Mouse (Mus musculus): ENCODE results near the gene Rreb1. TPM values are rescaled to one million over a fixed set of nuclear protein-coding genes. Genes with fewer than 3 reads are reported as not detected.

Gene Rreb1
- polyA plus RNA-seq, 1 experiment from 2014 or later, result 3.0 TPM

DNA sequence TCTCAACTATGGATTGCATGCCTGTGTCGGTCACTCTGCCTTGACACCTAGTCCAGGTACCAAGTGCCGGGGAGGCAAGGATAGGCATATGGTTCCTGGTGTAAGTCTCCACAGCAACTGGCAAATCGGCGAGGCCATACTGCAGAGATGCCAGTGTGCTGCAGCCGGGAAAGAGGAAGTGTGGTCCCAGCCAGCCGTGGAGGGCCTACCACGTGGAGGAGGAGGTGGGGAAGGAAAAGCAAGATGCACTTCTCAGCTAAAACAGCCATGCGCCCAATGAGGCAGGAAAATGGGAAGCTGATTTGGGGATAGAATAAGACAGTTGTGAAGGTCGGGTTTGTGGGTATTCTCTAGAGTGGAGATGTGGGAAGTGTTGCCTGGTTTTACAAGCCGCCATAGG is 65.6 kb downstream of the Rreb1 start:
- Histone ChIP-seq H3K27ac (ENCODE audit: low read depth, low read length) (no peak overlapping the region), H3K9me3 (ENCODE audit: control insufficient read depth, low read length) (no peaks in the 10 kb centered on the region), H3K4me3 (ENCODE audit: low read depth, low read length) (no peak overlapping the region), H3K4me1 (ENCODE audit: control insufficient read depth, insufficient read depth, low read length) (no peaks in the 10 kb centered on the region), H3K9ac (replicated peaks; ENCODE audit: low read depth, low read length) (no peak overlapping the region), H3K36me3 (ENCODE audit: control insufficient read depth, insufficient read depth, low read length) (no peaks in the 10 kb centered on the region), H3K4me2 (ENCODE audit: low read depth, low read length) (no peak overlapping the region), H3K27me3 (ENCODE audit: control insufficient read depth, insufficient read depth, low read length) (no peaks in the 10 kb centered on the region)
- whole genome bisulfite sequencing, result 86% methylated on average over 10 of the region's 10 CpGs
- ATAC-seq (ENCODE audit: low read depth), result no peak

DNA sequence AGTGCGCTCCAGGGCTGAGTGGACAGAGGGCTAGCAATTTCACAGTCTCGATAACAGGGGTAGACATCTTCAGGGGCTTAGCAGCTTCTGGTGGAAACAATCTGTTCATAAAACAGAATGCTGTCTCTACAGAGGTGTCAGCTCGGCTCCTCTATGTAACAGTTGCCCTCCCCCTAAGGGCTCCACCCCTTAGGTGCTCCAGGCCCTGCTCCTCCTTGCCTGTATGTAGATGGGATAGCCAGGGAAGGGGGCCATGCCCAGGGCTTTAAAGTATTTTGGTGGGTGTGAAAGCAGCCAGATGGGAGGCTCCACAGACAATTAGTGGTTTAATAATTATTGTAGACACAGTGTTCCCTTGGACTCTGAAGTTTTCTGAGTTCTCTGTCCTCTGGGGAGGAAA is 67.0 kb downstream of the Rreb1 start:
- H3K9ac ChIP-seq (replicated peaks; ENCODE audit: low read depth, low read length), result no peak overlapping the region
- no peaks in the 10 kb centered on the region for H3K9me3 ChIP-seq (ENCODE audit: control insufficient read depth, low read length)
- no peaks in the 10 kb centered on the region for H3K27me3 ChIP-seq (ENCODE audit: control insufficient read depth, insufficient read depth, low read length)
- ATAC-seq (ENCODE audit: low read depth), result no peak
- H3K36me3 ChIP-seq (ENCODE audit: control insufficient read depth, insufficient read depth, low read length), result no peaks in the 10 kb centered on the region
- H3K27ac ChIP-seq (ENCODE audit: low read depth, low read length), result no peak overlapping the region
- H3K4me1 ChIP-seq (ENCODE audit: control insufficient read depth, insufficient read depth, low read length), result no peaks in the 10 kb centered on the region
- WGBS, result 62% methylated on average over 3 of the region's 3 CpGs
- H3K4me2 ChIP-seq (ENCODE audit: low read depth, low read length), result no peak overlapping the region
- no peak overlapping the region for H3K4me3 ChIP-seq (ENCODE audit: low read depth, low read length)

DNA sequence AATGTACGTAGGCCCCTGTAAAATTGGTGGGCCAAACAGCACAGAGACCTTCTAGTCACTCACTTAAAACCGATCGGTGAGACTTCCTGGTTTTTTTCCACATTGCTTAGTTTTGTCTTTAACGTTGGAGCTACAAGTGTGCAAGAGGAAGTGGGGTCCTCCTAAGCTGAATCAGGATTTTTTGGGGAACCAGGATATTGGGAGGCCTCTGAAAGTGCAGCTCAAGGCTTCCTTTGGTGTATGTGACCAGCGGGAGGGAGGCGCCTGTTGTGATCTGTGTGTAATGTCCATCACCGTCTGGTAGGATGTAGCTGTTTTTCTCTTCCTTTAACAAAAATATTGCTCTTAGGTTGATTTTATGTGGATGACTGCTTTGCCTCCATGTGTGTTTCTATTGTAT is 67.4 kb downstream of the Rreb1 start:
- H3K9ac ChIP-seq (replicated peaks; ENCODE audit: low read depth, low read length), result no peak overlapping the region
- H3K27me3 ChIP-seq (ENCODE audit: control insufficient read depth, insufficient read depth, low read length), result no peaks in the 10 kb centered on the region
- no peaks in the 10 kb centered on the region for H3K36me3 ChIP-seq (ENCODE audit: control insufficient read depth, insufficient read depth, low read length)
- H3K4me2 ChIP-seq (ENCODE audit: low read depth, low read length), result no peak overlapping the region
- H3K4me1 ChIP-seq (ENCODE audit: control insufficient read depth, insufficient read depth, low read length), result no peaks in the 10 kb centered on the region
- no peak for ATAC-seq (ENCODE audit: low read depth)
- H3K27ac ChIP-seq (ENCODE audit: low read depth, low read length), result no peak overlapping the region
- no peak overlapping the region for H3K4me3 ChIP-seq (ENCODE audit: low read depth, low read length)
- WGBS, result 80% methylated on average over 7 of the region's 7 CpGs
- no peaks in the 10 kb centered on the region for H3K9me3 ChIP-seq (ENCODE audit: control insufficient read depth, low read length)

DNA sequence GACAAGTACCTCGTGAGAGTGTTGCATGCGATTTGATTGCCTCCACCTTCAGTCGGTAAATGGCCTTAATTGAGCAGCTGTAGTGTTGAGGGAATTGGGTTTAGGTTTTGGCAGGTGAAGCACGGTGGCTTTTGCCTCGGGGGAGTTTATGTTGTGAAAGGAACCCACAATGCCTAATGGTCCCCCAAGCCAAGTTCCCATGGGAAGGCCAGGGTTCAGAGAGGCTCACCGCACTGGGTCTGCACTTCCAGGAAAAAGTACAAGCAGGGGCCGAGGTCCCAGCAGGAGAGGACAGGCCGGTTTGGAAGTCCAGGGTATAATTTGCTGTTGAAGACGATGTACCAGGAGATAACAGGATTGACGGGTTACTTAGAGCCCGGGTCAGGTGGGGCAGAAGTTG is 68.3 kb downstream of the Rreb1 start:
- ATAC-seq (ENCODE audit: low read depth), result no peak
- H3K4me1 ChIP-seq (ENCODE audit: control insufficient read depth, insufficient read depth, low read length), result no peaks in the 10 kb centered on the region
- H3K9ac ChIP-seq (replicated peaks; ENCODE audit: low read depth, low read length), result no peak overlapping the region
- H3K27me3 ChIP-seq (ENCODE audit: control insufficient read depth, insufficient read depth, low read length), result no peaks in the 10 kb centered on the region
- no peak overlapping the region for H3K27ac ChIP-seq (ENCODE audit: low read depth, low read length)
- WGBS, result 80% methylated on average over 11 of the region's 11 CpGs
- no peak overlapping the region for H3K4me3 ChIP-seq (ENCODE audit: low read depth, low read length)
- no peaks in the 10 kb centered on the region for H3K9me3 ChIP-seq (ENCODE audit: control insufficient read depth, low read length)
- H3K4me2 ChIP-seq (ENCODE audit: low read depth, low read length), result no peak overlapping the region
- no peaks in the 10 kb centered on the region for H3K36me3 ChIP-seq (ENCODE audit: control insufficient read depth, insufficient read depth, low read length)

DNA sequence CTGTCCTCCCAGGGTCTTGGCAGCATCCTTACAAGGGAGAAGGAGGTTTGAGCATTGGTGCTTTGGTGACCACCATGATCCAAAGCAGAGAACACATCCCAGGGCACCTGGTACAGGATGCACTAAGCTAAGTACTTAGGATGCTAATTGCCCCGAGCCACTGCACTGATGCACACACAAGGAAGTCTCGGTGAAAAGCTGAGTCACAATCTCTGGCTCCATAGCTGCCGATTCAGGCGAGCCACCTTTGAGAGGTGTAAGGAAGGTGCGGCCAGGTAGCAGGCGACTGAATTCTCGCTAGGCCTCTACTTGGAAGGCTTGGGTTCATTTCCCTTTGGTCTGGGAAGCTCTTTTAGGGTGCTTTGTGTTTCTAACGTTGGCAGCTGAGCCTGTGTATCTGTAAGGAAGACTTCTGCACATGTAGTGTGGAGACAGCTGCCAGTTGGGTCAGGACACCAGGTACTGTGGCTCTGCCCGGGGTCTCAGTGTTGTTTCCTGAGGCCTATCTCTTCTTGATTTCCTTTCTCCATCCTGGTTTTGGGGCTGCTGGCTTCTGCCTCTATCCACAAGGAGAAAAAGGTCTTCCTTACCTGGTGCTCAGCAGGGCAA is 68.9 kb downstream of the Rreb1 start:
- no peak overlapping the region for H3K4me2 ChIP-seq (ENCODE audit: low read depth, low read length)
- 78% methylated on average over 9 of the region's 9 CpGs for WGBS
- no peak overlapping the region for H3K4me3 ChIP-seq (ENCODE audit: low read depth, low read length)
- no peak overlapping the region for H3K27ac ChIP-seq (ENCODE audit: low read depth, low read length)
- H3K27me3 ChIP-seq (ENCODE audit: control insufficient read depth, insufficient read depth, low read length), result no peaks in the 10 kb centered on the region
- H3K4me1 ChIP-seq (ENCODE audit: control insufficient read depth, insufficient read depth, low read length), result no peaks in the 10 kb centered on the region
- H3K9me3 ChIP-seq (ENCODE audit: control insufficient read depth, low read length), result no peaks in the 10 kb centered on the region
- ATAC-seq (ENCODE audit: low read depth), result no peak
- H3K36me3 ChIP-seq (ENCODE audit: control insufficient read depth, insufficient read depth, low read length), result no peaks in the 10 kb centered on the region
- H3K9ac ChIP-seq (replicated peaks; ENCODE audit: low read depth, low read length), result no peak overlapping the region

DNA sequence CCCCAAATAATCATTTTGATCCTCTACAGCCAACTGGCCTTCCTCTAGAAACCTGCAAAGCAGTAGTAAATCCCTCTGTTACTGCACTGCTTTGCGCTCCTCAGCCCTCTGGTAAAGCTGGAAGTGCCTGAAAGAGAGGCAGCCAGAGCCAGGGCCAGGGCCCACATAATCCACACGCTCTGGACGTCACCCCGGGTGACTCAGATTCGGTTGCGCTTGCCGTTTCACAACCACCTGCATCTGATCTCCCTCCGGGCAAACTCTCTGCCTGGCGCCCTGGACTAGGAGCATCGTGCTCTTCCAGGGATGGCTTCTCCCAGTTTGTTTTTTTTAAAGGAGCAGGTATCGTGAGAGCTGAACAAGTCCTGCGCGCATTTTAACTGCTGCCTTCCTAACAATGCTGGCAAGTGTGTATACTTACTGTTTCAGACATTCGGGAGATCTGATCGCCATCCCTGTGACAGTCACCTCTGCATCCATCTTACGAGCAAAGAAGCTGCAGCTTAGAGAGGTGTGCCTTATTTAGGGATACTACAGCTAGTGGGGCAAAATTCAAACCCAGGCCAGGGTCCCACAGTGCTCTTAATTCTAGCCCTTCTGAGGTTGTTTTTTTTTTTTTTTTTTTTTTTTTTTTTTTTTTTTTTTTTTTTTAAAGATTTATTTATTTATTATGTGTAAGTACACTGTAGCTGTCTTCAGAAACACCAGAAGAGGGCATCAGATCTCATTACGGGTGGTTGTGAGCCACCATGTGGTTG is 69.6 kb downstream of the Rreb1 start:
- no peak for ATAC-seq (ENCODE audit: low read depth)

DNA sequence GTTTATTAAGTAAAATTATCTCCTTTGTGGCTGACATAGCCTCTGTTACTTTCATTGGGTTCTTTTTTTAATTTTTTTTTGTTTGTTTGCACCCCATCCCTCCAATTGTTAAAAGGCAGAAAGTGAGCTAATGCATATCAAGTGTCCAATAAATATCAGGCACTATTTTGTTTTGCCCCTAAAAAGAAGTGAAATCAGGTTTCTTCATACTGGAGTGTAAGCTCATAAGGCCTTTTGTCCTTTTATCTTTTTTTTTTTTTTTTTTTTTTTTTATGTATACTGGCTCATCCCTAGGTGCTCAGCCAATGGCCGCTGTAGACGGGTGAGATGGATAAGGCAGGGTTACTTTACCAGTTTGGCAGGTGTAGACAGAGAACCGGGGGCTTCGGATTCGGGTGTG is 70.2 kb downstream of the Rreb1 start:
- Histone ChIP-seq H3K4me2 (ENCODE audit: low read depth, low read length) (no peak overlapping the region), H3K9me3 (ENCODE audit: control insufficient read depth, low read length) (no peaks in the 10 kb centered on the region), H3K4me1 (ENCODE audit: control insufficient read depth, insufficient read depth, low read length) (no peaks in the 10 kb centered on the region), H3K36me3 (ENCODE audit: control insufficient read depth, insufficient read depth, low read length) (no peaks in the 10 kb centered on the region), H3K27me3 (ENCODE audit: control insufficient read depth, insufficient read depth, low read length) (no peaks in the 10 kb centered on the region), H3K9ac (replicated peaks; ENCODE audit: low read depth, low read length) (no peak overlapping the region), H3K4me3 (ENCODE audit: low read depth, low read length) (no peak overlapping the region), H3K27ac (ENCODE audit: low read depth, low read length) (no peak overlapping the region)
- ATAC-seq (ENCODE audit: low read depth), result no peak
- 83% methylated on average over 5 of the region's 5 CpGs for WGBS

More for the DNA sequence above, 69.6 kb downstream of the Rreb1 start:
- 74% methylated on average over 16 of the region's 17 CpGs for WGBS
- Histone ChIP-seq H3K4me3 (ENCODE audit: low read depth, low read length) (no peak overlapping the region), H3K27me3 (ENCODE audit: control insufficient read depth, insufficient read depth, low read length) (no peaks in the 10 kb centered on the region), H3K27ac (ENCODE audit: low read depth, low read length) (no peak overlapping the region), H3K9me3 (ENCODE audit: control insufficient read depth, low read length) (no peaks in the 10 kb centered on the region), H3K4me2 (ENCODE audit: low read depth, low read length) (no peak overlapping the region), H3K9ac (replicated peaks; ENCODE audit: low read depth, low read length) (no peak overlapping the region), H3K36me3 (ENCODE audit: control insufficient read depth, insufficient read depth, low read length) (no peaks in the 10 kb centered on the region), H3K4me1 (ENCODE audit: control insufficient read depth, insufficient read depth, low read length) (no peaks in the 10 kb centered on the region)

DNA sequence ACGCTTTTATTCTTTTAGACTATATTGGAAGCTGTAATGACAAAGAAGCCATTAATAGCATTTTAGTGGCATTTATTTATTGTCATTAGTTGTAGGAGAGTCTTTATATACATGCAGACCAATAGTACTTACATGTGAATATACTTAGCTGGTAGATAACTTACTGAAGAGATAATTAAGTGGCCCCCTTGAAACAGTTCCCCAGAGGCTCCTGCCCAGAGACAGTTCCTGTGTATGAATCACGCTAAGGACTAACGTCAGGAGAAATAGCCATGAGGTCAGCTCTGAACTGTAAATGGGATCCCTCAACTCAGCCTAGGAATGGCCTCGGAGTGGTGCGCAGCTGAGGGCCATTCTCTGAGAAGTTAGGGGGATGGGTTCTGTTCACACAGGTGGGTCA is 73.4 kb downstream of the Rreb1 start:
- Histone ChIP-seq H3K9me3 (ENCODE audit: control insufficient read depth, low read length) (no peaks in the 10 kb centered on the region), H3K9ac (replicated peaks; ENCODE audit: low read depth, low read length) (no peak overlapping the region), H3K36me3 (ENCODE audit: control insufficient read depth, insufficient read depth, low read length) (no peaks in the 10 kb centered on the region), H3K4me1 (ENCODE audit: control insufficient read depth, insufficient read depth, low read length) (peaks cover 4% of the 10 kb centered on the region; the same call in 1 of the 2 replicates), H3K4me3 (ENCODE audit: low read depth, low read length) (no peak overlapping the region), H3K4me2 (ENCODE audit: low read depth, low read length) (no peak overlapping the region), H3K27me3 (ENCODE audit: control insufficient read depth, insufficient read depth, low read length) (no peaks in the 10 kb centered on the region), H3K27ac (ENCODE audit: low read depth, low read length) (no peak overlapping the region)
- WGBS, result 78% methylated on average over 5 of the region's 5 CpGs
- ATAC-seq (ENCODE audit: low read depth), result no peak

DNA sequence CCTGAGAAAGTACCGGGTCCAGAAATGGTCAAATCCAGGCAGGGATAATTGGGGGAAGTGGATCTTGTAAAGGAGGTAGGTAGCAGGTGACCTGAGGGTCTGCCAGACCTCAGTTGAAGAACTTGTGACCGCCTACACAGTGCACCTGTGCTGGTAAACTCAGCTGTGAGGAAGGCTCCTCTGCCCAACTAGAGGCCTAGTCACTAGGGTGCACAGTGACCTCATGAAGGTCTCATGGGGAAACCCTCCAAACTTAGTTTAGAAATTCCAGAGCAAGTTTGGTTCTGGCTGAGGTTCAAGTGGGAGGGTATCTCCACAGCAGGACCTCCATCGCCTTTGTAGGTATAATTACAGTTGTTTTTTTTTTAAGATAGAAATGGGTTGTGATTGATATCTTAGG is 74.7 kb downstream of the Rreb1 start:
- WGBS, result 91% methylated on average over 3 of the region's 3 CpGs
- H3K4me3 ChIP-seq (ENCODE audit: low read depth, low read length), result no peak overlapping the region
- no peaks in the 10 kb centered on the region for H3K36me3 ChIP-seq (ENCODE audit: control insufficient read depth, insufficient read depth, low read length)
- no peak overlapping the region for H3K9ac ChIP-seq (replicated peaks; ENCODE audit: low read depth, low read length)
- no peaks in the 10 kb centered on the region for H3K27me3 ChIP-seq (ENCODE audit: control insufficient read depth, insufficient read depth, low read length)
- no peaks in the 10 kb centered on the region for H3K9me3 ChIP-seq (ENCODE audit: control insufficient read depth, low read length)
- no peak overlapping the region for H3K4me2 ChIP-seq (ENCODE audit: low read depth, low read length)
- H3K27ac ChIP-seq (ENCODE audit: low read depth, low read length), result no peak overlapping the region
- no peak for ATAC-seq (ENCODE audit: low read depth)
- H3K4me1 ChIP-seq (ENCODE audit: control insufficient read depth, insufficient read depth, low read length), result peaks cover 10% of the 10 kb centered on the region
